Mouse (Mus musculus) G1E (cell line): ENCODE data around the gene Hoxb7. TPM values are rescaled to one million over a fixed set of nuclear protein-coding genes. Genes with fewer than 3 reads are reported as not detected.

Experiments
- ATAC-seq: 2 replicates; pipeline ENCODE4 v1.8.0; 2016; ENCODE audit warnings: mild to moderate bottlenecking; ENCODE audit not compliant: insufficient number of reproducible peaks, poor library complexity, low FRiP score, severe bottlenecking; ENCODE audit errors: extremely low read depth
- DNase-seq: peaks from one replicate; pipeline ENCODE4 v3.0.0; 2012; ENCODE audit warnings: low spot score
- H3K27me3 ChIP-seq: 2 replicates; pipeline ENCODE4 v1.6.1; 2012; ENCODE audit warnings: mild to moderate bottlenecking, low read length, inconsistent platforms; ENCODE audit not compliant: insufficient read depth
- H3K36me3 ChIP-seq: replicated peaks from 2 replicates; pipeline ENCODE3; 2012; ENCODE audit warnings: mild to moderate bottlenecking, inconsistent platforms
- H3K4me1 ChIP-seq: 2 replicates; pipeline ENCODE4 v1.6.1; 2012; ENCODE audit warnings: low read depth, low read length, inconsistent platforms, mixed read lengths; ENCODE audit not compliant: insufficient read depth
- H3K4me3 ChIP-seq: 2 replicates; pipeline ENCODE4 v1.5.1; 2012; ENCODE audit warnings: low read depth, mild to moderate bottlenecking, inconsistent platforms, low read length, moderate library complexity, mixed read lengths
- H3K9me3 ChIP-seq: replicated peaks from 2 replicates; pipeline ENCODE4 v1.6.1; 2012; ENCODE audit warnings: inconsistent platforms
- CTCF ChIP-seq: IDR thresholded peaks from 2 replicates; pipeline ENCODE4 v1.5.1; 2012; ENCODE audit warnings: low read depth, low read length, inconsistent platforms, mixed read lengths
- GATA1 ChIP-seq: IDR thresholded peaks from 2 replicates; pipeline ENCODE4 v1.6.1; 2012; ENCODE audit warnings: borderline replicate concordance, low read length, inconsistent platforms, mixed read lengths
- GATA2 ChIP-seq: IDR thresholded peaks from 2 replicates; pipeline ENCODE4 v1.6.1; 2012; ENCODE audit warnings: low read depth, low read length, inconsistent platforms, borderline replicate concordance
- POLR2AphosphoS5 ChIP-seq: IDR thresholded peaks from 2 replicates; pipeline ENCODE4 v1.6.1; 2012; ENCODE audit warnings: low read depth, low read length, inconsistent platforms; ENCODE audit not compliant: insufficient replicate concordance
- TAL1 ChIP-seq: conservative IDR thresholded peaks from 2 replicates; pipeline ENCODE4 v1.6.1; 2012; ENCODE audit warnings: low read depth, low read length, inconsistent platforms, mixed read lengths
- polyA plus RNA-seq: library from polyadenylated mRNA; stranded (reverse); fragments of >175 nt; gene quantifications from 2 replicates; pipeline ENCODE4 v1.2.3, GENCODE M21; 2012
- total RNA-seq, 2 experiments: library from RNA; stranded (forward) in 1 of 2; stranded (reverse) in 1 of 2; fragments of 200-1000 nt in 1 of 2; fragments of >200 nt in 1 of 2; fragmentation: Nextera tagmentation in 1 of 2; gene quantifications; 2 replicates each; pipeline ENCODE4 v1.2.3; 2014 to 2017

Hoxb7 gene
- total and polyA plus RNA-seq, 3 experiments = not detected

- DNase-seq = no peak
- peaks cover 2% of the 10 kb centered on the region; the same call in 1 of the 2 replicates for H3K4me1 ChIP-seq
- peaks cover 63% of the 10 kb centered on the region for H3K27me3 ChIP-seq
- no peak overlapping the region for H3K4me3 ChIP-seq
- no peaks in the 10 kb centered on the region for H3K36me3 ChIP-seq
- no peak for ATAC-seq
- peaks cover 5% of the 10 kb centered on the region; the same call in 1 of the 2 replicates for H3K9me3 ChIP-seq
- no peak for TF ChIP-seq TAL1
- no peak for TF ChIP-seq CTCF
- TF ChIP-seq GATA1 = no peak
- TF ChIP-seq GATA2 = no peak
- no peak for TF ChIP-seq POLR2AphosphoS5
Measured at GRCm38 (mm10) chr11:96305505-96306182, 19.2 kb downstream of the Hoxb7 start.

GRCm38 (mm10) chr11:96306183-96306907 is 19.9 kb downstream of the Hoxb7 start:
- no peak for ATAC-seq

GRCm38 (mm10) chr11:96306908-96307269 is 20.5 kb downstream of the Hoxb7 start:
- H3K4me3 ChIP-seq = no peak overlapping the region
- TF ChIP-seq GATA1 (no peak), GATA2 (no peak), CTCF (no peak), TAL1 (no peak), POLR2AphosphoS5 (no peak)
- peaks cover 5% of the 10 kb centered on the region; the same call in 1 of the 2 replicates for H3K9me3 ChIP-seq
- H3K36me3 ChIP-seq = no peaks in the 10 kb centered on the region
- no peak for ATAC-seq
- peaks cover 61% of the 10 kb centered on the region for H3K27me3 ChIP-seq
- no peak for DNase-seq
- peaks cover 2% of the 10 kb centered on the region; the same call in 1 of the 2 replicates for H3K4me1 ChIP-seq

More at GRCm38 (mm10) chr11:96306183-96306907, 19.9 kb downstream of the Hoxb7 start:
- no peak overlapping the region for H3K4me3 ChIP-seq
- peaks cover 5% of the 10 kb centered on the region; the same call in 1 of the 2 replicates for H3K9me3 ChIP-seq
- TF ChIP-seq GATA2 (no peak), POLR2AphosphoS5 (no peak), CTCF (no peak), GATA1 (no peak), TAL1 (no peak)
- H3K27me3 ChIP-seq = peaks cover 61% of the 10 kb centered on the region
- DNase-seq = no peak
- peaks cover 2% of the 10 kb centered on the region; the same call in 1 of the 2 replicates for H3K4me1 ChIP-seq
- H3K36me3 ChIP-seq = no peaks in the 10 kb centered on the region

- peaks cover 55% of the 10 kb centered on the region for H3K27me3 ChIP-seq
- H3K9me3 ChIP-seq = peaks cover 1% of the 10 kb centered on the region; the same call in 1 of the 2 replicates
- no peak for ATAC-seq
- TF ChIP-seq CTCF (no peak), GATA1 (no peak), TAL1 (no peak), GATA2 (no peak), POLR2AphosphoS5 (no peak)
- H3K4me3 ChIP-seq = no peak overlapping the region
- no peaks in the 10 kb centered on the region for H3K36me3 ChIP-seq
- peaks cover 2% of the 10 kb centered on the region; the same call in 1 of the 2 replicates for H3K4me1 ChIP-seq
- DNase-seq = no peak
Measured at GRCm38 (mm10) chr11:96308763-96309162, 22.3 kb downstream of the Hoxb7 start.

- ATAC-seq (no peak), DNase-seq (no peak)
- no peaks in the 10 kb centered on the region for H3K9me3 ChIP-seq
- peaks cover 55% of the 10 kb centered on the region for H3K27me3 ChIP-seq
- no peak overlapping the region for H3K4me3 ChIP-seq
- peaks cover 2% of the 10 kb centered on the region; the same call in 1 of the 2 replicates for H3K4me1 ChIP-seq
- no peaks in the 10 kb centered on the region for H3K36me3 ChIP-seq
- TF ChIP-seq CTCF (no peak), GATA2 (no peak), GATA1 (no peak), POLR2AphosphoS5 (no peak), TAL1 (no peak)
Measured at GRCm38 (mm10) chr11:96309288-96309687, 22.9 kb downstream of the Hoxb7 start.

GRCm38 (mm10) chr11:96310183-96310938 is 23.9 kb downstream of the Hoxb7 start:
- Histone ChIP-seq H3K36me3 (no peaks in the 10 kb centered on the region), H3K9me3 (no peaks in the 10 kb centered on the region), H3K4me1 (peaks cover 2% of the 10 kb centered on the region; the same call in 1 of the 2 replicates), H3K27me3 (peaks cover 54% of the 10 kb centered on the region), H3K4me3 (no peak overlapping the region)
- TF ChIP-seq GATA1 (no peak), GATA2 (no peak), TAL1 (no peak), CTCF (no peak), POLR2AphosphoS5 (no peak)
- DNase-seq (no peak), ATAC-seq (no peak)
